Mouse (Mus musculus) heart, postnatal 25 days (tissue): Measurements from ENCODE around the gene Ntf5. TPM values are rescaled to one million over a fixed set of nuclear protein-coding genes. Genes with fewer than 3 reads are reported as not detected.
"Not testable (repeated sequence)": the region's sequence is repeated elsewhere in the genome, so short reads cannot be mapped to it uniquely, and the experiment has no call there.

Source experiments
- DNase-seq: peaks from one replicate; pipeline ENCODE4 v3.0.0; 2022; ENCODE audit warnings: low spot score
- intact Hi-C: fragments of 180-260 bp; cut with DNase I; formaldehyde crosslinking; loops from one replicate; pipeline ENCODE4 v1.15.1; 2025
- total RNA-seq, 2 experiments: library from RNA; stranded (reverse); gene quantifications; 2 replicates each; pipeline ENCODE4 v1.2.3; 2021

Gene Ntf5
- under 1 TPM; 0.14 to 0.39 TPM for total RNA-seq

DNA sequence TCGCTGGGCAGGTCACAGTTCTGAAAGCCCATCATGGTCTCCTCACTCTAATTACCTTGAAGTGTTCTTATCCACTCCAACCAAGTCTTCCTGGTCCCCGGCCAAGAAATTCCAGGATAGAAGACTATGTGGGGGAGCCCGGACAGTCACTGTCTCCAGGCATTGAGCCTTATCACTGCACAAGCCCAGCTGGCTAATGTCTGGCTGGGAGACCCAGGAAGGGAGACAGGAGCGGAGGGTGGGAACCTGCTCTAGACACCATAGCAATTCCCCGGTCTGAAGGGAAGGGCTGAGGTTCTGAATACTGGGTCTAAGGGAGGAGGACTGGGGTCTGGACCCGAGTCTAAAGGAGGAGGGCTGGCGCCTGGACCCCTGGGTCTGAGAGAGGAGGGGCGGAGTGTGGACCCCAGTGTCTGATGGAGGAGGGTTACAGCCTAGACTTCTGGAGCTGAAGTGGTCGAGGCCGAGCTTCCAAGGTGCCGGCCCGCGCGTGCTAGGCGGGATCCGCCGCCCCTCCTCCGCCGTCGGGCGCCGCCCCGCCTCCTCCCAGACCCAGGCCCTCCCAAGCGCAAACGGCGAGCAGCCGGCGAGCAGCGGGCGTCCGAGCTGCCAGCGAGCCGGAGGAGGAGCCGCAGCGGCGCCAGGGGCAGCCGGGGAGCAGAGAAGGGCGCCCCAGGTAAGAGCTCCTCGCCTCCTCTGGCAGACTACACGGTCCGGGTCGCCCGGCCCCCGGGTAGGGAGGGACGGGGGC is at the start of gene Ntf5:
Gene Ntf5, plus strand, starts transcription at position 583 of the 751 bp plus-strand sequence.
- intact Hi-C loops, result no loop called here
- DNase-seq, result no peak

DNA sequence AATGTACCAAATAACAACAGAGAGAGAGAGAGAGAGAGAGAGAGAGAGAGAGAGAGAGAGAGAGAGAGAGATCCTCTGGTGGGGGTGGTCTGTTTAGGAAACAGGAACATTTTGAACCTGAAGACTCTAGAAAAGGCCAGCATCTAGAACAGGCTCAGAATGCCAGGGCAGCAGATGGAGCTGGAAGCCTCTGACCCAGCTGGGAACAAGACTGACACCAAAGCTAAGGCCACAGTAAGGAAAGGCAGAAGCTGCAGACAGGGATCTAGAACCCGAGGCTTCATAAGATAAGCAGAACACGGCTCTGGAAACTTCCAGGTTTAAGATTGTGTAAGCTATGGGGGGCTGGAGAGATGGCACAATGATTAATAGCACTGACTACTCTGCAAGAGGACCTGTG is 49.5 kb upstream of the Ntf5 start:
- DNase-seq, result no peak
- intact Hi-C loops, result no loop called here

DNA sequence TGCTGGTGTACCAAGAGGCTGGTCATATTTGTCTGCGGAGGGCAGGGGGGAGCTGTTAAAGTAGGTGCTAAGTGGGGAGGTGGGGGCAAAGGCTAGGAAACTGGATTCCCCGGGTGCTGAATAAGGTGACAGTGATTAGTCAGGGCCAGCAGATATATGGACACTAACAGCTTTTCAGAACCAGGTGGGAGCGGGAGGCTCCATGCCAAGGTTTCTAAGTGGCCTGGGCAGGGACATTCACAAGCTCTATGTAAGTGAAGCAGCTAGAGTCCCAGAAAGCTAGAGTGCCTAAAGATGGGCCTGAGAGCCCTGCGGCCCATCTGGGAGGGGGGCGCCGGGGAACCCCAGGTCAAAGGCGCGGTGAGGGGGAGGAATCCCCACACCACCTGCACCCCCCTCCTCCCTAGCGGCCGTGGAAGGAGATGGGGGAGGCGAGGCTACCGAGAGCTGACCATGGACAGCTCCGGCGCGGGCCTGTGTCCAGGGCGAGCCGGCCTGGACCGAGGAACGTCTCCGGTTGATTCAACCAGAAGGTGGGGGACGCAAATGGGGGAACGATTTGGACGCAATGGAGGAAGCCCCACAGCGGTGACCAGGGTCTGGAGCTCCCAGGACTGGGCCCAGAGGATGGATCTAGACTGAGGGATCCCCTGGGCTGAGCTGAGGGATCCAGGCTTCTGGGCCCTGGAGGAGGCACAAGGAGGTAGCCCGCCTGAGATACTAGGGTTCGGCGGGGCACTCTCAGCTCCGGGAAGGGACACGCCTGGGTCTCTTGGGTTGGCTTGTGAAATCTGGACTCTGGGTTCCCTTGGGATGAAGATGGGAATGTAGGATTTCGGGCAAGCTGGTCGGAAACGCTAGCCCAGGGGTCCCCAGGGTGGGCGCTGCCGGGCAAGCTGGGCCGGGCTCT is 47.5 kb upstream of the Ntf5 start:
- DNase-seq, result no peak
- intact Hi-C loops, result loop anchor here (2.0 kb wide), 1 partner anchor 33 kb away; the partner anchor contains the start of gene Trpm4

DNA sequence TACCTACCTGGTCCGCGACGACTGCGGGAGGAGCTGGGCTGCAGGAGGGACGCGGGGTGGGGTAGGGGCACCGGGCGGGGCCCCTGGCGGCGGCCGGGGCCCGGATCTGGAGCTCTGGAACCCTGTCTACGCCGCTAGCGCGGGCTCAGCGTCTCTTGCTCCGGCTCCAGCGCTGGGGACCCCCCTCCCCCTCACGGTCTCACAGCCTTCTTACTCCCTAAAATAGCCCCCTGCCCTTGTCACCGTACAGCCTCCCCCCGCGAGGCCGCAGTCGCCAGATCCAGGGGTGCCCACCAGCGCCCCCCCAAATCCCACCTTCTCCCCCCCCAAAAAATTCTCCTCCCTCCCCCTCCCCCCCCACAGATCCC is 46.9 kb upstream of the Ntf5 start, which contains the start of gene Ppfia3:
Gene Ppfia3, minus strand, starts transcription at position 368 of the 368 bp plus-strand sequence.
- intact Hi-C loops, result loop anchor here (2.0 kb wide), 1 partner anchor 34 kb away; the partner anchor contains the start of gene Trpm4
- DNase-seq, result no peak

DNA sequence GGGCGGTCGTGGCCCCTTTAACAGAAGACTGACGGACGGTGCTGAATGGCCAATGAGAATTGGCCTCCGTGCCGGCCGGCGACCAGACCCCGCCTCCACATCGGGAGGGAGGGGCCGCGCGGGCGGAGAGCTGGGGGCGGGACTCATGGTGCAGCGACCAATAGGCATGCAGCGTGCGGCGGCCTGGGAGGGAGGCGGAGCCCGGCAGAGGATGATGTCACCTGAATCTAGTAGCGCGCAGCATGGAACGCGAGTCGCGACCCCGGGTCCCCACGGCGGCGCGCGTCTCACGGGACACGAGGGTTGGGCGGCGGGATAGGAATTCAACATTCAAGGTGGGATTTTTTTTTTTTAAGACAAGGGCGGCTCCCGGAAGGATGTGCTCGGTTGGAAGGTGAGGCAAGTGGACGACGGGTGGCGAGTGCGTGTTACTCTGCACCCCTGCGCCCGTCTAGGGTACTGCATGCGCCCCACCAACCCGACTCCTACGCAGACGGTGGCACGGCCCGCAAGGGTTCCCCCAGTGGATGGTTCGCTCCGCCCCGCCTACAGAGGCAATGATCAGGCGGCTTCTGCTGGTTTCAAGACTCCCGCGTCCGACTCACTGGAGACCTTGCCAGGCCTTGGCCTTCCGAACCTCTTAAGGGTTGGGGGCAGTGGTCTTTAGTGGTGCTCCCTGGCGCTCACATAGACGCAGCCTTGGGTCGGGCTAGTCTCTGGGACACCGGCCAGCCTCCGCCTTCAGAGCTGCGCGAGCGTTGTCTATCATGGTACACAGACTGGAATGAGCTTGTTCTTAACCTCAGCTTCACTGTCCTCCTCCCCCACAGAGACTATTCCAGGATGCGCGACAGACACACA is 46.2 kb upstream of the Ntf5 start:
- intact Hi-C loops, result loop anchor here (2.0 kb wide), 1 partner anchor 34 kb away; the partner anchor contains the start of gene Trpm4
- DNase-seq, result peak; percentile 94

DNA sequence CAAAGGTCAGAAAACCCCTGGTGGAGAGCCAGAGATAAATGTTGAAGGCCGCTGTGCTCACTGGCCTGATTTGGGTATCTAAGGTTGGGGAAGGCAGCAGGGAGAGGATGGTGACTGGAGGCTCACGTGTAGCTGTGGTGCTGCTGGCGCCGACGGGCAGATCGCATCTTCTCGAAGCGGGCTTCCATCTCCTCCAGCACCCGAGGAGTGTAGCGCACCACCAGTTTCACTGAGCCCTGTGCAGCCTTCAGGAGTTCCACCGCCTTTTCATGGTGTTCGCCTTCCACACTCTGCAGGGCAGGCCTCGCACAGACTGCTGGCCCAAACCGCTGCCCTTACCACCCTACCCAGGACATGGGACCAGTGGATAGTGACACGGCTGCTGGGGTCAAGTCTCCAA is 45.3 kb upstream of the Ntf5 start:
- no peak for DNase-seq
- intact Hi-C loops, result loop anchor here (2.0 kb wide), 1 partner anchor 67 kb away; no protein-coding TSS in a partner anchor

DNA sequence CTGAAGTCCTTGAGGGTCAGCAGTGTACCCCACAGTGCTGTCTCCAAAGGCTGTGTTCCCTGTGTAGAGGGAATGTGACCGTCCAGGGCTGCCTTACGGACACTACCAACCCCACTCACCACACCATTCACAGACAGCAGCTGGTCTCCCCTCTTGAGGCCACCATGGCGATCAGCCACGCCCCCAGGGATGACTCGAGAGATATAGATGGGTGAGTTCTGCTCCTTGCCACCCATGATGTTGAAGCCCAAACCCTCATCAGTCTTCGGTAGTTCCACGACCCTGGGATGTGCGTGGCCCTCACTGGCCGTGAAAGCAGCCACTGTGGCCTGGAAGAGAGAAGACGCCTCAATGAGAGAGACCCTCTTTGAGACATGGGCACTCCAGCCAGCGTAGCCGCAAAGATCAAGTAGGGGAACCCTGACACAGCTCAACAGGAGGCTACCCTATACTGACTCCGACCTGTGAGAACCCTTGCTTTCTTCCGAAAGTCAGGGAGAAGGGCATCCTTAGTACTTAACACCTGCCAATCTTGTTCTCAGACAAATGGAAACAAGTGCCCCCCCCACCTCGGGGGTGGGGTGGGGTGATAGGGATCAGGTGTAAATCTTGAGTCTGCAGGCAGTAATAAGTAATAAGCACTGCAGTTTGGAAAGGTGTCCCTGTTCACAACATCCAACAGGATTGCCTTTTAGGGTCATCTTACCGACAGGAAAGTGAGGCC is 44.3 kb upstream of the Ntf5 start:
- DNase-seq, result no peak
- intact Hi-C loops, result loop anchor here (2.0 kb wide), 1 partner anchor 68 kb away; no protein-coding TSS in a partner anchor

DNA sequence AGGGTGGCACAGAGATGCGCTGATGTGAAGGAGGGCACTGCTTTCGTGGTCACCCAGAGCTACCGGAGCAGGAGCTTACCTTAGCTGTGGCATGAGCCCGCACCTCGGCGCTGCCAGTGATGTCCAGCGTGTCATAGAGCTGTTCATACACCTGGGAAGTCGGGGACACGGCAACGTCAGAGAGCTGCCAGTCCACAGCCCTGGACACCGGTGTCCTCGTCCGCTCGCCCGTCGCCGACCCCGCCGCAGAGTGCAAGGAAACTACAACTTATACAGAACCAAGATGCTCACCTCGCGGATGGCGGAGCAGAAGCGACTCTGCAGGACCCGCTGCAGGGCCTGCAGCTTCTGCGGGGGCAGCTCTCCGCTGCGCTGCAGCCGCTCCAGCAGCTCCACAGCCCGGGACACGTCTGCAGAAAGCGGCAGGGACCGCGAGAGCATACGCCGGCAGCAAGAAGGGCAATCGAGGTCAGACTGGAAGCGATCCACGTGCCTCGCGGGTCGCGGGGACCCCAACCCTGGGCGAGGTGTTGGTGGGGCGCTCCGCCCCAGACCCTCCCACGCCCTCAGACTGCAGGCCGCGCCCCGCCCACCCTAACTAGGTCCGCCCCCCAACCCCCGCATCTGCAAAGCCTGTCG is 43.5 kb upstream of the Ntf5 start:
- no peak for DNase-seq
- intact Hi-C loops, result loop anchor here (2.0 kb wide), 2 partner anchors 25 to 69 kb away; partner anchors contain the start of gene Snrnp70

DNA sequence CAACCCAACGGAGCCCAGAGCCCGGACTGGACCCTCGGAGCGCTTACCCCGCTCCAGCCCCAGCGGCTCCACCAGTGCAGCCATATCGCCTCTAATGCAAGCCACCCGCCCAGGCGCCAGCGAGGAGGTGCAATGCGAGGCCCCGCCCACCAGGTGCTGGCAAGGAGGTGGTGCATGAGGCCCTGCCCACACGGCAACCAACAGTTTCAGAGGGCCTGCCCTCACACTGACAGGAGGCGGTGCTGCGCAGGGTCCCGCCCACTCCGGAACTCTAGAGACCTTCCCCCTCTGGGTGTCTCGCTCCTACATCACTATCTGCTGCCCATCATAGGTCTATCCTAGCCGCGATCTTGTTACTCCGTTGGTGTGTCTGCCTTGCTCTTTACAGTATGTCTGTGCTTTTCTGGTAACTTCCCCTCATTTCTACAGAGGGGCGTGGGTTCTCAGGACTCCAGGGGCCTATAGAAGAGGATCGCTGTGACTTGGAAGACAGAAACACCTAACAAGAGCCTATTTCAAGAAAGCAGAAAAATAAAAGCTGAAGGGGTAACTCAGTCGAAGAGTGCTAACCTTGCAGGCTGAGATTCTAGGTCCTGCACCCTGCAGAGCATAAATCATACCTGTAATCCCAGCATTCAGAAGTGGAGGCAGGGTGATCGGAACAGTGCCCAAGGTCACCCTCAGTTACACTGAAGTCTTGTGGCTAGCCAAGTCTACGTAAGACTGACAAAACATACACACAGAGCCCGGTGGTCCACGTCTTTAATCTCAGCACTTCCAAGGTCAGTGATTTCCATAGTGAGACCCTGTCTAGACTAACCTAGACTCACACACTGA is 42.8 kb upstream of the Ntf5 start, which contains the start of gene Lin7b:
Gene Lin7b, minus strand, starts transcription at position 109 of the 837 bp plus-strand sequence.
- intact Hi-C loops, result loop anchor here (2.0 kb wide), 1 partner anchor 24 kb away; the partner anchor contains the start of gene Snrnp70
- peak; percentile 70 for DNase-seq

DNA sequence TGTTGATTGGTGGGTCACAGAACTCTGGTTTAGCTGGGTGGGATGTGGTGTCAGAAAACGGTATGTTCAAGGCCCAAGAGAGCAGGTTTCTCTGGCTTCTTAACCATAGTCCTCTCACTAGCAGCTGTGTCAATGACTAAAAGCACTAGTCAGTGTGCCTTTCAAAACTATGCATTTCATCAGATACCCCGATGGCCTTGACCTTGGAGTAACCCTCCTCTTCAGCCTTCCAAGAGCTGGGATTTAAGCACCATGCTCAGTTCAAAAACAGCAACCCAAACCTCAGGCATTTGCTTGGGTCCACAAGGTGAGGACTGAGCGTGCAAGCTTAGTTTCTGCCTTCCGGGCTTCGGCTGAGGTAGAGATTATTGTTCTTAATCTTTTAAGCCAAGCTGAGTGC is 41.1 kb upstream of the Ntf5 start:
- intact Hi-C loops, result no loop called here
- DNase-seq, result no peak

DNA sequence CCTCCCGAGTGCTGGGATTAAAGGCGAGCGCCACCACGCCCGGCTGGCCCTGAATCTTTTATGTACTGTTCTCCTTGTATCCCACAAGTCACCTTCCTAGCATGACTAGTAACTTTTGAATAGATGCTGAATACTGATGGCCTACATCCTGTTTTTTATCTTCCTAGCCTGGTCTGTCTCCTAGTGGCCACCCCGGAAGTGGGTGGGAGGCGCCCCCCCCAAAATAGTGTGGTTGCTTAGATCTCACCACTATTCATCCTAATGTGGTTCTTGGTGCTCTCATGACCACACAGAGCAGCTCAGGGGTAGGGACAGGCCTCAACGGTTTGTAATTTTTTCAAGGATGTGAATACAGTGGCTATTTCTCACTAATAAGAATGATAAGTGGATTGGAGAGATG is 38.9 kb upstream of the Ntf5 start:
- no peak for DNase-seq
- intact Hi-C loops, result no loop called here

DNA sequence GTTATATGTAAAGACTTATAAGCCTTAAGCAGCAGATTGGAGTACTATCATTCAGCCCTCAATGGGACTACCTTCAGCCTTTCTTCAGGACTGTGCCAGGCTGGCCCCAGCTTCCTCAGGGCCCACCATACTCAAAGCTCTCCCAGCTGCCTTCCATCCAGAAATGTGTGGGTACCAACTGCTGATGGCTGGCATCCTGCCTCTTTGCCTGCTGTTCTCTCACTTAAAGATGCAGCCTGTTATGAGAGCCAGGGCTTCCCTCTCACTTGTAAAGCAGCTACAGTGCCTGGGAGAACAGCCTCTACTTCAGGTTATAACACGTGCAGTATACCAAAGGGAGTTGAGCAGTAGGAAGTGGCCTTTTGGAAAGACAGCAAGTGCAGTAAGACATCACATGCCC is 37.4 kb upstream of the Ntf5 start:
- intact Hi-C loops, result no loop called here
- DNase-seq, result no peak

DNA sequence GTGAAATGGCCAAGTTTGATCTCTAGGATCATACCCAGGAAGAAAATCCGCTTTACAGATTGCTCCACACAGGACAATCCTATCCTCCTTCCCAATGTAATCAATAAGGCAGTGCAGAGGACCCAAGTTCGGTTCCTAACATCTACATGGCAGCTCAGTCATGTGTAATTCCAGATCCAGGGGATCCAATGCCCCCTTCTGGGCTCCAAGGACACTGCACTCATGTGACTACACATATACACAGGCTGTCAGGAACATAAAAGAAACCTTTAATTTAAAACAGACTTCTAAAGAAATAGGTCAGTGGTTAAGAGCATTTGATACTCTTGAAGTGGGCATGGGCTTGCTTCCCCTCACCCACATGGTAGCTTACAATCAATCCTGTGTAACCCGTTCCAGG is 27.4 kb upstream of the Ntf5 start:
- no peak for DNase-seq
- intact Hi-C loops, result no loop called here

DNA sequence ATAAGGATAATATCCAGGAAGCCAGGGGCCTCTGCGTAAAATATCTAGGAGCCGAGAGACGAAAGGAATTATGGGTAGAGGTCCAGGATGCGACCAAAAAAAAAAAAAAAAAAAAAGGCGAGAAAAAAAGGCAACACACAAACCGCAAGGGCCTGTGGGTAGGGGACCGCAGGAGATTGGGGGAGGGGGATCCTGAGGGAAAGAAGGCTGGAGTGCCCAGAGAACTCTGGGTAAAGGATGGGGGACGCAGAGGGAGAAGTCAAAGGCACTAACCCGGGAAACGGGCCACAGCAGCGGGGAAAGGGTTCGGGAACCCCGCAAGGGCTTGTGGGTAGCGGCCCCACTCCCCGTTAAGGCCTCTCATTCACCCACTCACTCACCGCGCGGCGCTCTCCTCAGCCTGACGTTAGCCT is 18.4 kb upstream of the Ntf5 start:
- no peak for DNase-seq
- intact Hi-C loops, result loop anchor here (2.0 to 5.0 kb wide), 2 partner anchors 24 to 37 kb away; partner anchors contain the start of genes Gys1 and Lin7b

DNA sequence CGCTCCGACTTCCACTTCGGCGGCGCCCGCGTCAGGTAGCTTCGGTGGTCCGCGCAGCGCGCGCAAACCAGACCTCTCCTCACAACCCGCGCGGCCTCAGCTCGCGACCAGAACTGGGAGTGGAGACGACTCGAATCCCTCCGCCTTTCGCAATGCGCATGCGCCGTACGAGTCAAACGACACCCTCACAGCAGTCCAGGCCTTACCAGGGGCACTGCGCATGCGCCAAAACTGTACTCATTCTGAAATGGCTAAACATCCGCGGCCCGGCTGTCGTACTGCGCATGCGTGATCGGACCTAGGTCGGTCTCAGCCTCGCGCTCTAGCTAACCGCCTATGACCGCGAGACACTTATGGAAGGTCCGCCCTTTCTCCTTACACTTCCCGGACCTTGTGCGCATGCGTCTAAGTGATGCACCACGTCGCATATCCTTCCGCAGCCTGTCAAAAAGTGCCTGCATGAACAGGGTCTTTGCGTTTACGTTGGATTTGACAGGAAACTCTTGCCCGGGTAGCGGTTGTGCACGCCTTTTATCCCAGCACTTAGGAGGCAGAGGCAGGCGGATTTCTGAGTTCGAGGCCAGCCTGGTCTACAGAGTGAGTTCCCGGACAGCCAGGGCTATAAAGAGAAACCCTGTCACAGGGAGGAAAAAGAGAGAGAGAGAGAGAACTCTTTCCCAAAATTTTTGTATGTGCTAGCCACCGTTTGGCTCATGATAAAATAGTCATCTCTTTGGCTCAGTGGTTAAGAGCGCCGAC is 17.7 kb upstream of the Ntf5 start, which contains the start of gene Snrnp70:
Gene Snrnp70, minus strand, starts transcription at position 165 of the 759 bp plus-strand sequence.
- peak; percentile 100 for DNase-seq
- intact Hi-C loops, result loop anchor here (2.0 to 5.0 kb wide), 3 partner anchors 25 to 87 kb away; partner anchors contain the start of genes Gys1 and Lin7b

DNA sequence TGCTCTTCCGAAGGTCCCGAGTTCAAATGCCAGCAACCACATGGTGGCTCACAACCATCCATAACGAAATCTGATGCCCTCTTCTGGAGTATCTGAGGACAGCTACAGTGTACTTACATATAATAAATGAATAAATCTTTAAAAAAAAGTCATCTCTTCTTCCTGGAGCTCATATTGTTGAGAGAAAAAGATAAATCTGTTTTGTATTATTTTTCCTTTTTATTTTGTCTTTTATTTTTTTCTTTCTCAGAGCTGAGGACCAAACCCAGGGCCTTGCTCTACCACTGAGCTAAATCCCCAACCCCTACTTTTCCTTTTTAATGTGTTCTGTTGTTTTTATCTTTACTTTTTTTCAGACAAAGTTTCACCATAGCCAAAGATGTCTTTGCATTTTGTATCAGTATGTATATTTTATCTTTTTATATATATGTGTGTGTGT is 17.1 kb upstream of the Ntf5 start:
- intact Hi-C loops, result loop anchor here (2.0 to 5.0 kb wide), 2 partner anchors 36 to 88 kb away; partner anchors contain the start of gene Gys1
- not testable (repeated sequence) for DNase-seq
